10 mouse cellular contexts compared by ENCODE assay signal in the genomic region with DNA sequence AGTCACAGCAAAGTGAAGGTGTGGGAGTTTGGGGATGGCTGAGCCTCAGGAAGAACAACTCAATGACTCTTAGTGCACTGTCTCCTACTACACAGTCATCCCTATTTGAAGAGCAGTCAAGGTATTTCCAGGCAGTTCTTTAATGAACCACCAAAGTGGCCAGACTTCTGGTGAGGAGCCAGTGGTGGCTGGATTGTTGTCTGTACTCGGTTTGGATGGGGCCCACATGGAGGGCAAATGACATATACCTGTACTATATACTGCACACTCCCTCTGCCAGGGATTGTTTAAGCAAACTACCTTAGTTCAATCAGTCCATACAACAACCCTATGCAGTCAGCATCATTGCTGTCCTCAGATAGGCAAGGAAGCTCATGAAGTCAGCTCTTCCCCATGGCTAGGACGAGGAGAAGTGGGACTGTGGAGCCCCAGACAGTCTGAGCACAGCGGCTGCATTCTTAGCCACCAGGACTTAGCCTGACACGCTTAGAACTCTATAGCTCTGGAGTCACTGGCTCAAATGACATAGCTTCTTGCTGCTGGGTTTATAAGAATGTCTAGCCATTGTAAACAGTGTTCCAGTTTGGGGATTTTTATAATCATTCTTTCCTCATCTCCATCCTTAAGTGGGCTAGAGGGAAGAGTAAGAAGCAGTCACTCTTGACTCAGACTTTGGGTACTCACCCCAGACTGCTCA.
DNase-seq lines count a peak whose midpoint lies in the region; ATAC-seq and TF ChIP-seq lines count a peak whose summit lies in the region.
"Had no signal": no experiment of that assay in that cellular context is flagged by ENCODE, and none has a peak within 500 bp of the region (broad histone marks: within the 10 kb centered on the region; RNA-seq: fewer than 3 reads in every experiment).

No protein-coding gene starts in this region.

- WGBS in heart, embryonic 12.5 days = 61% methylated on average over 4 of the region's 4 CpGs
- 66% methylated on average over 4 of the region's 4 CpGs for whole genome bisulfite sequencing in lung, adult 2 months
- WGBS in heart, postnatal 0 days = 68% methylated on average over 4 of the region's 4 CpGs
- 51% methylated on average over 4 of the region's 4 CpGs for WGBS in stomach, embryonic 16.5 days

- no peak overlapping the region for H3K4me2 ChIP-seq in heart, embryonic 12.5 days
- H3K4me2 ChIP-seq in heart, postnatal 0 days (ENCODE audit: low read depth, low read length) = no peak overlapping the region
- H3K4me2 ChIP-seq in stomach, embryonic 16.5 days (ENCODE audit: low read depth, low read length) = no peak overlapping the region

- ATAC-seq in heart, embryonic 12.5 days (ENCODE audit: insufficient number of reproducible peaks, low FRiP score) = no peak
- ATAC-seq in heart, postnatal 0 days (ENCODE audit: insufficient read depth, low read depth) = no peak
- ATAC-seq in stomach, embryonic 16.5 days (ENCODE audit: insufficient read depth, low FRiP score) = no peak

- TF ChIP-seq EP300 in heart, postnatal 0 days (IDR thresholded peaks at IDR 0.05; ENCODE audit: low read depth) = no peak

- H3K27me3 ChIP-seq in heart, embryonic 12.5 days (replicated peaks) = no peaks in the 10 kb centered on the region
- no peaks in the 10 kb centered on the region for H3K27me3 ChIP-seq in heart, postnatal 0 days (ENCODE audit: control insufficient read depth, insufficient read depth, low read length)
- no peaks in the 10 kb centered on the region for H3K27me3 ChIP-seq in stomach, embryonic 16.5 days (ENCODE audit: control insufficient read depth, insufficient read depth, low read length)

- H3K9me3 ChIP-seq in heart, embryonic 12.5 days (replicated peaks) = no peaks in the 10 kb centered on the region
- H3K9me3 ChIP-seq in heart, postnatal 0 days (replicated peaks; ENCODE audit: control insufficient read depth, low read length) = no peaks in the 10 kb centered on the region
- H3K9me3 ChIP-seq in stomach, embryonic 16.5 days (replicated peaks; ENCODE audit: control insufficient read depth, low read length) = no peaks in the 10 kb centered on the region

- no peak for TF ChIP-seq CTCF in lung, adult 2 months (IDR thresholded peaks at IDR 0.05; ENCODE audit: insufficient read depth, low read length)
- TF ChIP-seq CTCF in heart, postnatal 0 days (IDR thresholded peaks at IDR 0.05; ENCODE audit: low read depth) = no peak

- no peak overlapping the region for H3K4me3 ChIP-seq in heart, embryonic 12.5 days
- no peak overlapping the region for H3K4me3 ChIP-seq in lung, adult 2 months (replicated peaks; ENCODE audit: extremely low read depth, low read depth, low read length)
- no peak overlapping the region for H3K4me3 ChIP-seq in heart, postnatal 0 days (ENCODE audit: low read depth, low read length)
- H3K4me3 ChIP-seq in stomach, embryonic 16.5 days (replicated peaks; ENCODE audit: low read length) = no peak overlapping the region
- H3K4me3 ChIP-seq: myocyte had no signal

- H3K4me1 ChIP-seq in heart, embryonic 12.5 days (replicated peaks) = peaks cover 23% of the 10 kb centered on the region
- peaks cover 2% of the 10 kb centered on the region; the same call in 1 of the 2 replicates for H3K4me1 ChIP-seq in lung, adult 2 months (ENCODE audit: control insufficient read depth, insufficient read depth, low read length)
- peaks cover 10% of the 10 kb centered on the region; the same call in 1 of the 2 replicates for H3K4me1 ChIP-seq in heart, postnatal 0 days (ENCODE audit: control insufficient read depth, insufficient read depth)
- peaks cover 30% of the 10 kb centered on the region for H3K4me1 ChIP-seq in stomach, embryonic 16.5 days (ENCODE audit: control insufficient read depth, insufficient read depth, low read length)

- DNase-seq in heart, adult 8-10 months (ENCODE audit: low spot score) = no peak
- peak; percentile 6 for DNase-seq in lung, postnatal 10 days
- DNase-seq in lung, adult 2 months = no peak
- DNase-seq in heart, postnatal 0 days (ENCODE audit: low spot score) = no peak
- no peak for DNase-seq in urinary bladder, postnatal 10 days (ENCODE audit: low spot score)
- no peak for DNase-seq in left cerebral cortex, adult 18-20 months (ENCODE audit: low spot score in 2 of 2)
- DNase-seq: thymus, postnatal 36 days had no signal

- no peaks in the 10 kb centered on the region for H3K36me3 ChIP-seq in heart, embryonic 12.5 days
- no peaks in the 10 kb centered on the region for H3K36me3 ChIP-seq in heart, postnatal 0 days (replicated peaks; ENCODE audit: control insufficient read depth, insufficient read depth, low read length)
- no peaks in the 10 kb centered on the region for H3K36me3 ChIP-seq in stomach, embryonic 16.5 days (ENCODE audit: control insufficient read depth, insufficient read depth, low read length)

- peak overlapping the region; percentile 83 for H3K27ac ChIP-seq in heart, embryonic 12.5 days (ENCODE audit: poor library complexity, severe bottlenecking)
- H3K27ac ChIP-seq in heart, postnatal 0 days (ENCODE audit: low read depth) = peak overlapping the region; percentile 61; the same call in 1 of the 2 replicates
- H3K27ac ChIP-seq in stomach, embryonic 16.5 days (ENCODE audit: low read length) = peak overlapping the region; percentile 88

- no peak for TF ChIP-seq POLR2A in lung, adult 2 months (IDR thresholded peaks at IDR 0.05; ENCODE audit: borderline replicate concordance, extremely low read depth, low read depth, low read length)

- no peak overlapping the region; the same call in 1 of the 2 replicates for H3K9ac ChIP-seq in heart, embryonic 12.5 days
- no peak overlapping the region for H3K9ac ChIP-seq in heart, postnatal 0 days (replicated peaks; ENCODE audit: low read depth, low read length)
- H3K9ac ChIP-seq in stomach, embryonic 16.5 days (ENCODE audit: low read length) = no peak overlapping the region
